Comparison of ENCODE assay signal across 16 mouse cellular contexts in the genomic region with DNA sequence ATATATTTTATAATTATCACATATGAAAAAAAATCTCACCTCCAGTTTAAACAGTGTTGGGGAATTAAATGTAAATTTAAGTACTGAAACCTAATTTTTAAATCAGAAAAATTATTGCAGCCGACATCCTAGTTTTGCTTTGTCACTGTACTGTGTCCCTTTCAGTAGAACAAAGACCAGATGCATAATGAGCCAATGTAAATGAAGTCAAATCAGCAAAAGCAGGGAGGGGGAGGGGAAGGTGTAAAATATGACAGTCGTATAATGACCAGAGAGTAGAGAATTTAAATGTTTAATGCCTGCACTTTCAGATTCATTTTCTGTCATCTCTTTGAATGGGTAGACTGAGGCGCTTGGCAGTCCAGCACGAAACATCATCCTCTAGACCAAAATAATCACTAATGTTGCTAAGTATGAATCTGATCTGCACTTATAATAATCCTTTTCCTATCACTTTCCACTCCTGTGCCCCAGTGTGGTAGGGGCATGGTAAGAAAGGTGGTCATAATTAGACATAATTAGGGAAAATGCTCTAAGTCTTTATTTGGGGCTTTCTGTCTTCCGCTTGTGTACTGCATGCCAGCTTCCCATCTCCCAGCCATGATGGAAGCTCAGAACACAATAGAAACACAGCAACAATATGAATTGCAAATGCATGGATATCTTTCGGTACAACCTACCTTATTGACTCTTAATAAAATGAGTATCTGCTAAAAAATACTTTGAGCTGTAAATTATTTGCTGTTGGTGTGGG.
A peak's percentile ranks its signal among the peaks of the same experiment; 100 is the strongest.
DNase-seq lines count a peak whose midpoint lies in the region; ATAC-seq and TF ChIP-seq lines count a peak whose summit lies in the region.
"Had no signal": no experiment of that assay in that cellular context is flagged by ENCODE, and none has a peak within 500 bp of the region (broad histone marks: within the 10 kb centered on the region; RNA-seq: fewer than 3 reads in every experiment).

No protein-coding gene starts in this region.

- in situ Hi-C loops in CH12.LX (cut with MboI; ENCODE audit: low pct_ligation_motif_present, low pct_unique_long_range_greater_than_20kb, low sequenced_read_pairs), result no loop called here

- no peaks in the 10 kb centered on the region for H3K79me2 ChIP-seq in CH12.LX (replicated peaks; ENCODE audit: control insufficient read depth, extremely low read depth, insufficient read depth, poor library complexity, severe bottlenecking)

- ATAC-seq in forebrain, embryonic 16.5 days, result peak; percentile 41
- ATAC-seq in midbrain, embryonic 13.5 days, result peak; percentile 37
- ATAC-seq: Patski had no signal

- TF ChIP-seq EP300 in CH12.LX (IDR thresholded peaks at IDR 0.05; ENCODE audit: low read length), result no peak

- no peak overlapping the region for H3K4me3 ChIP-seq in CH12.LX (replicated peaks in 1 of 3; ENCODE audit: low read depth in 2 of 3, low read length in 2 of 3, poor library complexity in 1 of 3)
- no peak overlapping the region for H3K4me3 ChIP-seq in cerebellum, adult 2 months (replicated peaks; ENCODE audit: insufficient read depth, low read depth, low read length)
- no peak overlapping the region for H3K4me3 ChIP-seq in forebrain, embryonic 16.5 days (replicated peaks; ENCODE audit: low read length)
- no peak overlapping the region for H3K4me3 ChIP-seq in midbrain, embryonic 13.5 days (replicated peaks)
- H3K4me3 ChIP-seq: embryonic facial prominence, embryonic 10.5 days; heart, embryonic 13.5 days; limb, embryonic 13.5 days had no signal

- dilution Hi-C loops in CH12.LX (cut with MboI; ENCODE audit: extremely low pct_ligation_motif_present, extremely low pct_unique_long_range_greater_than_20kb, low sequenced_read_pairs), result no loop called here

- no peak overlapping the region for H3K27ac ChIP-seq in CH12.LX (ENCODE audit: insufficient read depth, low read depth)
- H3K27ac ChIP-seq in cerebellum, adult 2 months (ENCODE audit: insufficient read depth, low read length), result no peak overlapping the region; the same call in 1 of the 2 replicates
- peak overlapping the region; percentile 80 for H3K27ac ChIP-seq in forebrain, embryonic 16.5 days (ENCODE audit: low read length)
- H3K27ac ChIP-seq in midbrain, embryonic 13.5 days, result peak overlapping the region; percentile 93
- H3K27ac ChIP-seq: embryonic facial prominence, embryonic 10.5 days; heart, embryonic 13.5 days; kidney, postnatal 0 days; limb, embryonic 13.5 days had no signal

- TF ChIP-seq POLR2A in CH12.LX (IDR thresholded peaks at IDR 0.05; ENCODE audit: low read depth, low read length), result no peak
- TF ChIP-seq POLR2A in cerebellum, adult 2 months (IDR thresholded peaks at IDR 0.05; ENCODE audit: borderline replicate concordance, insufficient read depth, low read length), result no peak

- DNase-seq in CH12.LX (ENCODE audit: extremely low read depth), result peak; percentile 12
- peak; percentile 23 to 49 for DNase-seq in cerebellum, adult 2 months
- no peak for DNase-seq in ovary, postnatal 36 days (ENCODE audit: low spot score)
- DNase-seq in thymus, postnatal 0 days (ENCODE audit: low spot score), result no peak
- no peak for DNase-seq in B cell, adult 2 months
- DNase-seq: adrenal gland, adult 8-10 months; lung, embryonic 14.5 days; right cerebral cortex, postnatal 25 days; thymus, postnatal 36 days had no signal

- no peak overlapping the region for H3K9ac ChIP-seq in CH12.LX (ENCODE audit: insufficient read depth, low read depth)
- peak overlapping the region; percentile 48; the same call in 1 of the 2 replicates for H3K9ac ChIP-seq in forebrain, embryonic 16.5 days (replicated peaks; ENCODE audit: low read depth, low read length)
- no peak overlapping the region for H3K9ac ChIP-seq in midbrain, embryonic 13.5 days (replicated peaks)
- H3K9ac ChIP-seq: heart, embryonic 13.5 days; limb, embryonic 13.5 days; lung, embryonic 14.5 days had no signal

- no peaks in the 10 kb centered on the region for H3K27me3 ChIP-seq in CH12.LX (replicated peaks)
- no peaks in the 10 kb centered on the region for H3K27me3 ChIP-seq in cerebellum, adult 2 months (ENCODE audit: control insufficient read depth, insufficient read depth, low read length)
- no peaks in the 10 kb centered on the region for H3K27me3 ChIP-seq in forebrain, embryonic 16.5 days (replicated peaks; ENCODE audit: control insufficient read depth, insufficient read depth, low read length)
- H3K27me3 ChIP-seq in midbrain, embryonic 13.5 days, result no peaks in the 10 kb centered on the region
- H3K27me3 ChIP-seq: heart, embryonic 13.5 days; limb, embryonic 13.5 days had no signal

- H3K36me3 ChIP-seq in CH12.LX (replicated peaks in 1 of 2; ENCODE audit: control insufficient read depth in 1 of 2, insufficient read depth in 1 of 2, low read length in 1 of 2), result no peaks in the 10 kb centered on the region
- no peaks in the 10 kb centered on the region for H3K36me3 ChIP-seq in forebrain, embryonic 16.5 days (ENCODE audit: control insufficient read depth, insufficient read depth)
- H3K36me3 ChIP-seq in midbrain, embryonic 13.5 days, result no peaks in the 10 kb centered on the region
- H3K36me3 ChIP-seq: embryonic facial prominence, embryonic 10.5 days; heart, embryonic 13.5 days; limb, embryonic 13.5 days had no signal

- no peak for TF ChIP-seq CTCF in CH12.LX (conservative IDR thresholded peaks at IDR 0.05 in 1 of 2, IDR thresholded peaks at IDR 0.05 in 1 of 2; ENCODE audit: low read depth in 2 of 2, low read length in 2 of 2)
- no peak for TF ChIP-seq CTCF in cerebellum, adult 2 months (IDR thresholded peaks at IDR 0.05; ENCODE audit: borderline replicate concordance, insufficient read depth, low read depth, low read length)

- H3K4me2 ChIP-seq in CH12.LX (ENCODE audit: insufficient read depth, low read depth, poor library complexity, severe bottlenecking), result peak overlapping the region; percentile 44; the same call in 1 of the 2 replicates
- peak overlapping the region; percentile 26 for H3K4me2 ChIP-seq in forebrain, embryonic 16.5 days (ENCODE audit: low read length)
- peak overlapping the region; percentile 25 for H3K4me2 ChIP-seq in midbrain, embryonic 13.5 days (replicated peaks)
- H3K4me2 ChIP-seq: heart, embryonic 13.5 days; limb, embryonic 13.5 days; lung, embryonic 14.5 days had no signal

- H3K4me1 ChIP-seq in CH12.LX (ENCODE audit: control insufficient read depth in 1 of 2, insufficient read depth in 2 of 2), result peaks cover 0 to 5% of the 10 kb centered on the region in 2 experiments; a peak in 1 of 4 replicates
- peaks cover 6% of the 10 kb centered on the region; the same call in 1 of the 2 replicates for H3K4me1 ChIP-seq in cerebellum, adult 2 months (ENCODE audit: control insufficient read depth, insufficient read depth, low read length)
- H3K4me1 ChIP-seq in forebrain, embryonic 16.5 days (replicated peaks; ENCODE audit: control insufficient read depth, insufficient read depth, low read length), result peaks cover 5% of the 10 kb centered on the region
- peaks cover 21% of the 10 kb centered on the region for H3K4me1 ChIP-seq in midbrain, embryonic 13.5 days (replicated peaks)
- H3K4me1 ChIP-seq: heart, embryonic 13.5 days; limb, embryonic 13.5 days had no signal

- 28% methylated on average over 6 of the region's 6 CpGs for WGBS in cerebellum, adult 2 months
- WGBS in forebrain, embryonic 16.5 days, result 29% methylated on average over 6 of the region's 6 CpGs
- whole genome bisulfite sequencing in midbrain, embryonic 13.5 days, result 36% methylated on average over 6 of the region's 6 CpGs

- no peaks in the 10 kb centered on the region for H3K9me3 ChIP-seq in CH12.LX (replicated peaks; ENCODE audit: low read length)
- no peaks in the 10 kb centered on the region for H3K9me3 ChIP-seq in forebrain, embryonic 16.5 days (ENCODE audit: control insufficient read depth, low read length)
- H3K9me3 ChIP-seq in midbrain, embryonic 13.5 days, result no peaks in the 10 kb centered on the region
- H3K9me3 ChIP-seq: embryonic facial prominence, embryonic 10.5 days; heart, embryonic 13.5 days; limb, embryonic 13.5 days had no signal

- no peak for TF ChIP-seq RAD21 in CH12.LX (IDR thresholded peaks at IDR 0.05; ENCODE audit: low read depth, low read length)

TF ChIP-seq in CH12.LX, 34 proteins besides CTCF, POLR2A, EP300 and RAD21:
- TF ChIP-seq ETS1 (conservative IDR thresholded peaks at IDR 0.05; ENCODE audit: low read depth, low read length) (no peak), UBTF (IDR thresholded peaks at IDR 0.05; ENCODE audit: low read depth, low read length) (no peak), NRF1 (IDR thresholded peaks at IDR 0.05; ENCODE audit: low read depth, low read length) (no peak), GABPA (IDR thresholded peaks at IDR 0.05; ENCODE audit: insufficient replicate concordance, low read depth, low read length) (no peak), ZC3H11A (IDR thresholded peaks at IDR 0.05; ENCODE audit: low read depth, low read length) (no peak), HCFC1 (IDR thresholded peaks at IDR 0.05; ENCODE audit: low read depth, low read length) (no peak), MAFK (IDR thresholded peaks at IDR 0.05; ENCODE audit: insufficient replicate concordance, low read length) (no peak), JUND (conservative IDR thresholded peaks at IDR 0.05; ENCODE audit: low read depth, low read length) (no peak), POLR2AphosphoS2 (IDR thresholded peaks at IDR 0.05; ENCODE audit: low read depth, low read length) (no peak), ZMIZ1 (IDR thresholded peaks at IDR 0.05; ENCODE audit: low read depth, low read length) (no peak), CHD1 (IDR thresholded peaks at IDR 0.05; ENCODE audit: low read depth, low read length) (no peak)

Comparison
In these comparisons a context has a peak if more than half of its experiments do, and no peak if none do; other contexts are left out.
1. DNase-seq: peak in CH12.LX (single experiment) and cerebellum, adult 2 months (2 of 2); none in ovary, postnatal 36 days (single experiment), thymus, postnatal 0 days (single experiment) and B cell, adult 2 months (0 of 2).
2. H3K27ac ChIP-seq: peak in forebrain, embryonic 16.5 days (single experiment) and midbrain, embryonic 13.5 days (single experiment); none in CH12.LX (single experiment) and cerebellum, adult 2 months (single experiment).
3. Peak in every context shown above with its lines, with median percentiles within 50 percentile points of each other: H3K4me2 ChIP-seq.